Mouse (Mus musculus) embryo, embryonic 11.5 days (tissue): ENCODE measurements around the gene Capn2.

Source experiments
- DNase-seq: peaks from one replicate; pipeline ENCODE4 v3.0.0-alpha.2; 2012; ENCODE audit warnings: low read depth, low spot score

Gene Capn2

DNA sequence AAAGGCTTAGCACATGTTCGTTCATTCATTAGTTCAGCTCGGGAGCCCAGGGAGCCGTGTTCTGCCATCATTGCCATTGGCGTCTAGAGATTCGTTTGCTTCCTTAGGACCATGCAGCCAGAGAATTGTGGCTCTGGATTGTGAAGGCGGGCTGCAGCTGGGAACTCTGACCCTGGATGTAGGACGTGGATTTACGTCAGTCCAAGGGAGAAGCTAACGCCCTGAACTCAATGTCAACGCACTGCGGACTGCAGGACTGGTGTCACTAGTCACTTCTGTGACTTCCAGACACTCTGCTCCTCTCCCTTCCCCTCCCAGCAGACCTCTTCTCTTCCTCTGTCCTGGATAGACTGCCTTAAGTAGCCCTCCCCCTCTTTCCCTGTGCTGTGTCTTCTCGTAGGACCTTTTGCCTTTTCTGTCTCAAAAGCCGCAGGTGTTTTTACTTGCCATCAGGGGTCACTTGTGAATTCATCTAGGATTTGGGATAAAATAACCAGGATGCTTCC is 9.9 kb upstream of the Capn2 start:
- no peak for DNase-seq

DNA sequence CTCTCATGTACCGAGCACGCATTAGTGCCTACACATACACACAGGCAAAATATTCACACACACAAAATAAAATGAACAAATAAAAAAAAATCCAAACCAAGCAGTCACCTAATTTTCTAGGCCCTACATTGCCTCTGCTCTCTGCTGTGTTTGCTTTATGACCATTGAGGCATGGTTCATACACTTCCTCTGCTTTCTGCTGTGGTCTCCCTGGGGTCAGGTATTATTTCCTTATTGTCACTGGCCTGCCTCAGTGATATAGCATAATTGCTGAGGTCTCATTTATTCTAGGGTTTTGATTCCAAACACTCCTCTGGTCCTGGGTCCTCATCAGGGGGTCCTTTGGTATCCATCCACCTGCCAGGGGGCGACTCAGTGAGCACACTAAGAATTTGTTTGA is 8.2 kb upstream of the Capn2 start:
- no peak for DNase-seq

DNA sequence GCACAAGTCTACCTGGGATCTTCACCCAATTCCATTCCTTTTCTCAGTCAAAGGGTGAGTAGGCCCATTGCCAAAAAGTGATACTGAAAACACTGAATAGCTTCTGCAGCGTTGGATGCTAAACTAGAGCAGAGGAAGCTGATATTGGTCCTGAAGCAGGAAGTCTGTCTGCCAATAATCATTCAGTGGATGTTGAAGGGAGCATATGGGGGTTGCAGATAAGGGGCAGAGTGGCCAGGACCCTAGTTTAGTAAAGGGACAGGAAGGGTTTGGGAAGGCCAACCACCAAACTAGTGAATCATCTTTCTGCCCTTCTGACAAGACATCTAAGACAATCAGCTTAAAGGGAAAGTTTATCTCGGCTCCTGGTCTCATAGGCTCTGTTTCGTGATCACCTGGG is 6.3 kb upstream of the Capn2 start:
- no peak for DNase-seq

DNA sequence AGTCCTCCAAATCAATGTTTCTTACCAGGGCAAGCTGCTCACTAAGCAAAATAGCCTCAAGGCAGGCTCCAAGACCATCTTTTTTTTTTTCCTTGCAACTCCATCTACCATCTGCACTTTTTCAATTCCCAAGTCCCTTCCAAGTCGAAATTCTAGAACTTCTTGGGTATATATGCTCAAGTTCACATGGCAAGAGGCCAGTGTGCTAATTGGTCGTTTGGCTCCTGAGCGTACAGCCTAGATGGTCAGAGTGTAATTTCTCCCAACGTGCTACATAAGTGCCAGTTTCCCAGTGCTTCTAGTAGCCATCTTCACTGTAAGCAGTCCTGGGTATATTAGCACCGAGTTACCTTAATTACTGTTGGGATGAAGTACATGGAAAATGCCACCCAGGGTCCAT is 5.6 kb upstream of the Capn2 start:
- DNase-seq = no peak

DNA sequence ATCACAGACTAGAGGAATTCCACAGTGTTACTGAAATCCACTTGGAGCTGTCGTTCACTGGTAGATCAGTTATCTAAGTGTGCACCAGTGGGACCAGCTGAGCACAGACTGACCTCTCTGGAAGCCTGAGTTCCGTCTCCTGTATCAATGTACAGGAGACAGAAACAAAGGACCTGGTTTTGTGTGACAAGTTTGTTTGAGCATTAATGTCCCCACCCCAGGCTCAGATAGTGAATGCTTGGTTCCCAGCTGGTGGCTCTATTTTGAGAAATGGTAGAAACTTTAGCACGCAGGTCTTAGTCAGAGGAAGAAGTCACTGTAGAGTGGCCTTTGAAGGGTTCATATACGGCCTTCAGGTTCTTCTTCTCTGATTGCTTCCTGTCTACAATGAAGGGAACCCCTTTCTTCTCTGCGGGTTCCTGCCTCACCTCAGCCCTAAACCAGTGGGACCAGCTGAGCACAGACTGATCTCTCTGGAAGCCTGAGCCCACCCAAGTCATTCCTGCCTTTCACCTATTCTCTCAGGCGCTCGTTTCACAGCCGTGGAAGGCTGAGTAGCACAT is 3.6 kb upstream of the Capn2 start:
- no peak for DNase-seq

DNA sequence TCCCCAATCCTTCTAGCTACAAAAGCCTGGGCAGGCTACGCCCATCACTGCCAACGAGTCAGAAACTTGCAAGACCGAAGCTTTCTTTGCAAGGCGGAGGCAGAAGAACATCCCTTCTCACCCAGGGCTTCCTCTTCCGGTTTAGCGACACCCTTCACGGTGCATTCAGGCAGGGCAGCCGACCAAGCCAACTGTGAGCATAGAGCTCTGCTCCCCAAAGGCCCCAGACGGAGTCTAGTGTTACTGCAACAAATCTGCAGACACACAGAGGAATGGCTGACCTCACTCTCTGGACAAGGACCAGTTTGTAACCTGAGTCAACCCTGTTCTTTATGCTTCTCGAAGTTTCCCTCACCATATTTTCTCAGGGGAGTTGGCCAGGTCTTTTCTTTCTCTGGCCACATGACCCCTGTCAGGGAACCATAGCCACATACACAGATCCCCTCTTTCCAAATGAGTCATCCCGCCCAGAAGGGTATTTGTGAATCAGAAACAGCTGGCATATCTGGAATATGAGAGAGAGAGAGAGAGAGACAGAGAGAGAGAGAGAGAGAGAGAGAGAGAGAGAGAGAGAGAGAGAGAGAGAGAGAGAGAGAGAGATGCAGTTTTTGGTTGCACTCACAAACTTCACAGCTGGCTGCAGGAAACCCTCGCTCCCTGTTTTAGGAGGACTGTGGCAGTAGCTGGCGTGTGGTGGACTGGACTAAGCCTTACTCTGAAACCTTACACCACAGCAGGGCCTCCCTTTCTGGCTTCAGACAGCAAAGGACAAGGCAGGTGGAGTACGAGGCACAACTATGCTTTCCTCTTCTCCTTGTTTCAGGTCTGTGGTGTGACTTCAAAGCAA is 2.9 kb upstream of the Capn2 start:
- no peak for DNase-seq

DNA sequence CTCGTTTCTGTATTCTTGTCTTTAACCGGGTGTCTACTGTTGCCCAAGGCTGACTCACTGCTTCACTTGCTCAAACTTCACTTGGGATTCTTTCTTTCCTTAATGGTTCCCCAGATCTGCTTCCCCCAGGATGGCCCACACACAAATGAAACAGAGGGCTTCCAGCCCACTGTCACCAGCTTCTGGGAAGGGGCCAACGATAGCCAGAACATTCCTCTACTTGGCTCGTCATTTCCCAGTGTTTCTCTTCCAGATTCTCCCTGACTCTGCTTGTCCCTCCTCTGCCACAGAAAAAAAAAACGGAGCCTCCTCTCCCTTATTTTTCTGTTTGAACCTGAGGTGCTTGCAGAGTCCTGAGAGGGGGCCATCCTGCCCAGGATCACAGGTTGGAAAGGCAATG is 1.9 kb upstream of the Capn2 start:
- no peak for DNase-seq

DNA sequence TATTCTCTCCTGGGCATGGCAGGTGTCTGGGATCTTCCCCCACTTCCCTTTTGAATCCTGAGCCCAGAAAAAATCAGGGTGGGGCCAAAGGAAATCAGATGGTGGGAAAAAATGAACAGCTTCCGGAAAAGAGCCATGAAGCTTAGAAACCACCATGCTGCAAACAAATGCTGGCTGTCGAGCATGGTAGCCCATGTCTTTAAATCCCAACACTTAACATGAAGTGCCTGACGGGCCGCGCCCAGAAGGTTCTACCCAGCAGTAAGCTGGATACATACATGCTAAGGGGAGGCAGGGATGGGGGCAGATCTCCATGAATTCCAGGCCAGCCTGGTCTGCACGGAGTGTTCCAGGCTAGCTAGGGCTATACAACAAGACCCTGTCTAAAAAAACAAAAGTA is 1.4 kb upstream of the Capn2 start:
- DNase-seq = no peak

DNA sequence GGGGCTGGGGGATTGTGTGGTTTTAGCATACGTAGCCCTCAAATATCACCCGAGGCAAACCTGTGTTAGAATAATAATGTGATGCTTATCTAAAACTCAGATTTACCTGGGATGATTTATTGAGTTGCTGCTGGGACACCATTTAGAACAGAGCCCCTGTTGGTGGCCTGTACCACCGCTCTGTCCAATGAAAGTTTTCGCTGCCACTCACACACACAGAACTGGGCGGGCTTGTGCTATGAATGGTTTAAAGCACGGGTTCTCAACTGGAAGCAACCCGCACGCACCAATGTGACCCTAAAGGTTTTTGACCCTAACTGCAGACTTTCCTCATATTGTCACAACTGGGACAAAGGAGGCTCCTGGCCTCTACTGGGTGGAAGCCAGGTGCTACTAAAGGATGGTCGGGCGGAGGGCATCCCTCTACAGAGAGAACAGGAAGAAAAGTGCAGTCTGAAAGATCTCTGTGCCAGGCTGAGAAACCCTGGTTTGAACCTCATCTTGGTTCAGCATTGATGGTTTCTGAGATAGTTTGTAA is 804 bp upstream of the Capn2 start:
- DNase-seq = no peak

DNA sequence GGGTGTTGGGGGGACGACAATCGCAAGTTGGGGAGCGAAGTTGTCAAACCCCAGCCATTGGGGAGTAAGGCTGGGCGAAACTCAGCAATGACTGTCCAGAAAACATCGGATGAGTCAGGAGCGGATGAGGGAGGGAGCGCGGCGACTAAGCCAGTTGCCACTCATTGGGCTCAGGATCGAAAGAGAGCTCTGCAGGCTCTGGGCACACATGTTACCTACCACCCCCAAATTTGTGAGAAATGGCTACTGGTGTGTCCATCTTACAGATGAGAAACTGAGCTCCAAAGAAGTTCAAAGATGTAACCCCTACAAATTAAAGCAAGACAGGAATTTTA is 236 bp upstream of the Capn2 start:
- DNase-seq = no peak

DNA sequence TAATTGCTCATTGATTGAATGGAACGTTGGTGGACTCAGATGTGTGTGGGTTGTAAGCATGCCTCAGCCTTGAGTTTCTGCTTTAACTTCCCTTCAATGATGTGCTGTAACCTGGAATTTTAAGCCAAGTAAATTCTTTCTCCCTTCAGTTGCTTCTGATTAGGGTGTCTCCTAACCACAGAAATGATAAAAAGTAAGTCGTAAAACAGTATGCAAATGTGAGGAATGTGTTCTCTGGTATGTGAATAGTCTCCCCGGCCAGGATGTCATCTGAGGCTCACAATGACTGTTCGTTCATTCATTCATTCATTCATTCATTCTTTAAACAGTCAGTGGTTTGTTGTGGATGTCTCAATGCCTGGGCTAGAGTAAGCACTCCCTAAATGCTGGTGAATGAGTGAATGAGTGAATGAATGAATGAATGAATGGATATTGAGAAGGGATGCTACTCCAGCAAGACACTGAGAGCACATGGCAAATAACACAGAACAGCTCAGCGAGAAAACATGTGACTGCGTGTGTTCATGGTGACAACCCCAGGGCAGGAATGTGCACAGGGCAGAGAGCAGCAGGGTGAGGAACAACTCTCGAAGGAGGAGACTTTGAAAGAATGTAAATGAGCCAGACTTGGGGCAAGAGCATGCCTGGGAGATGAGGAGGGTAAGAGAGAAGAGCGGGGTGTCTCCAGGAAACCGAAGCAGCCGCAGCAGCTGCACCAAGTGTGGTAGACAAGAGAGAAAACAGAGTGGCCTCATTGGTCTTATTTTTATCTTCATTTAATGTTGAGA is 2.4 kb downstream of the Capn2 start:
- no peak for DNase-seq

DNA sequence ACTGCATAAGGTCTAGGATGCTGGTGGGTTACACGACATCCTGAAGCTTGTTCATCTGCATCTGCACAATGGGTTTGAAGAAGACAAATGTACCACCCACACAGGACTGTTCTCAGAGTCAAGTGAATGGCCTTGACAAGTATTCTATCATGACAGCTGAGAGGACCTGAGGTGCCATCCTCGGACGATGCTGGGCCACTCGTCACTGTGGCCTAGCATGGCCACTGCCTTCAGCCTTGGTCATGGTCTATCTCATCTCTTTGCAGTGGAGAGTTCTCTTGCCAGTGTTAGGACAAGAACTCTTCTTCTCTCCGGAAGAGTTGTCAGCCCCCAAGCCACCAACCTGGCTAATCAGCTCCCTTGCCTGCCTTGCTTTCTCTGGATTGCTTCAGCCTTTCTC is 3.7 kb downstream of the Capn2 start:
- DNase-seq = no peak

DNA sequence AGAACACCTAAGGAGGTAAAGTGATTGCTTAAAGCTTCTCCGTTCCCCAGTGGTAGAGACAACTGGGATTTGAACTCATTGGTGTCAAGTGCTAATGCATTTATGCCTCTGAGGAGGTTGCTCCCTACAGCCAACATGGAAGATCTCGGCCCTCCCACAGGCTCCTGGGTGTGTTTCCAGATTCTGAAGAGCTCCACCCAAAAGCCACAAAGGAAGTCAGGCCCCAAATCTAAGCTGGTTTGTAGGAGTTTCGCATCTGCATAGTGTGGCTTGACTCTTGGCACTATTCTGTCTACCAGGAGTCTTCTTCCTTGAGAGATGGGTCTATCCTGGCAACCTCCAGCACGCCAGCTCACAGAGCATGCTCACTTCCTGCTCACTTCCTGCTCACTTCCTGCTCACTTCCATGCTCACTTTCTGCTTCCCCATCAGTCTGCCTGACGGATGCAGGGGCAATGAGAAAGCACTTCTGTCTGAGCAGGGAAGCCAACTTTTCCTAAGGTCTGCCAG is 4.5 kb downstream of the Capn2 start:
- DNase-seq = no peak

DNA sequence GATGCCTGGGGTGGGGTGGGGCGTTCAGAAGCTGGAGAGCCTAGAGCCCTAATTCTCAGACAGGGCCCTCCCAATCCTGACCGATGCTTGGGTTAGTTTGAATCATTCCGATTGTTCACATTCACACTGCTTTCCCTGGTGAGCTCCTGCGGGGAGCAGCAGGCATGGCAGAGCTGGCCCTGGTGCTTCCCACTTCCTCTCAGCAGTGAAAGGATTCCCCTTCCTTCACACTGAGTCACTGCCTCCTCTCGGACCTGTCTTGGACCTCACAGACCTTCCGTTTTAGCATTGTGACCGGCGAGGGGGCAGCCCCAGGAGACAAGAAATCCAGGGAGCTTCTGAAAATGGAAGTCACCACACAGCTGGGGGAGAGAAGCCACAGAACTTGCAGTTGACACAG is 5.6 kb downstream of the Capn2 start:
- no peak for DNase-seq

DNA sequence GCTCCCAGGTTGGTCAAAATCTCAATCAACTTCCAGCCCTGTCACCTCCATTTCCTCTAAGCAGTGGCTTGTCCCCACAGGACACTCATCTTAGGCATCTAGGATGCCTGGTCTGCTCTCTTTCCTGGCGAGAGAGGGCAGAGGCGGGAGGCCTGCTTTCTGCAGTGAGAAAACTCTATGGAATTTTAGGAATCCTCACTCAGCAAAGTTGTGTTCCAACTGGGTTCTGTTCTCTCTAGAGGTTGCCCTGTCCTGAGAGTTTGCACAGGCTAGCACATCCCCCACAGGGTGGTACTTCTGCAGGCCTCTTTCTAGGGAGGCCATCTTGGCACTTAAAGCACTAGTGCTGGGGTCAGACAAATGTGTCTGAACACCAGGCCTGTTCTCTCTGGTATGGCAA is 6.3 kb downstream of the Capn2 start:
- no peak for DNase-seq

DNA sequence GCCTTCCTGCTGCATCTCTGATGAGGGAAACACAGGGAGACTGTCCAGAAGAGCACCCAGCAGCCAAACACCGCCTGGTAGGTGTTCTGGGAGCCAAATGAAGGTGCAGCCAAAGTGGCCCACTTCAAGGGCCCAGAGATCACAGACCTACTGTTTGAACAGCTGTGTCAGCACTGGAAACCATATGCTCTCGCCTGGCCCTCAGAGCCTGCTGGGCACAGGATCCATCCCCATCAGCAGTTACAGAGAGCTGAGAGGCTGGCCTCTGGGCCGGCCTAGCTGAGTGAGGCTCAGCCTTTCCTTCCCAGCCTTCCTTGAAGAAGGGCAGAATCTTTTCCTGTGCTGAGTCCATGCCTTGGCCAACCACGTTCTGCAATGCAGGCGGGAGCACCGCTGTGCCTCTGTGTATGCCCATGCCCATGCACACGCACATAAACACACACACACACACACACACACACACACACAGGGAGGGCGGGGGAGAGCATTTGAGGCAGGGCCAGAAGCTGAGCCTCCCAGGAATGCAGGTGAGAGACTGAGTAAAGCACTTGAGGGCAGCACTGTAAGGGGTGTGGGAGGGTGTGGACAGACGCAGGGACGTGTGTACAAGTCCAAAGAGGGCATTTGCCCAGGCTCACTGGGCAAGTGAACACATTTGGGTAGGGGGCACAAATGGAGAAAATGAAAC is 8.2 kb downstream of the Capn2 start:
- DNase-seq = no peak

DNA sequence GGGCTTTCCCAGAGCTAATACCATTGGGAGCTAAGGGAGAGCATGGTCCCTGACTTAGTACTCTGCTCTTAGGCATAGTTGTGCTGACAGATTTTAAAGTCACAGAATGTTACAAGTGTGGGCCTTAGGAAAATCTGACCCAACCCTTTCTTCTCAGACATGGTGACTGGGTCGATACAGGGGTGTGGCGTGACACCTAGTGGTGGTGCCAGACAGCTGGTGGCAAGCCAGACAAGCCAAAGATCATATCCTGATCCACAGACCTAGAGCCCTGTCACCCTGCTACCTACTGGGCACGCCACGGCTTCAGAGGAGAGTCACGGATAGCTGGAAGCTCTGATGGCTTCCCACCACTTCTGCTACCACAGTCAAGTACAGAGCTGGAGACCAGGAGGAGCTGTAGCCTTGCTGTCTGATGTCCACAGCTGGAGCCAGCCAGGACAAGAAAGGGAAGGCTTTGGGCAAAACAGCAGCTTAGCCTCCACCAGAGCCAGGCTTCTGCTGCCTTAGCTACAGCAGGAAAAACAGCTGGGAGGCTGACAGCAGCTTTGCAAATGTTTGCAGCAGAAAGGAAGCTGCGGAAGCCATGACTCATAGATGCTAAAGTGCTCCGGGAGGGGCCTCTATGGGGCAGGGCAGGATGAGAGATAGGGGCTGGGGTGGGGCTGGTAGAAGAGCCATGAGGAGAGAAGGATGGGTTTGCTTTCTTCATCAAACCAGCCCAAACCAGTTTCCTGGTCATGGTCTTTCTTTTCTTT is 11.0 kb downstream of the Capn2 start:
- no peak for DNase-seq

DNA sequence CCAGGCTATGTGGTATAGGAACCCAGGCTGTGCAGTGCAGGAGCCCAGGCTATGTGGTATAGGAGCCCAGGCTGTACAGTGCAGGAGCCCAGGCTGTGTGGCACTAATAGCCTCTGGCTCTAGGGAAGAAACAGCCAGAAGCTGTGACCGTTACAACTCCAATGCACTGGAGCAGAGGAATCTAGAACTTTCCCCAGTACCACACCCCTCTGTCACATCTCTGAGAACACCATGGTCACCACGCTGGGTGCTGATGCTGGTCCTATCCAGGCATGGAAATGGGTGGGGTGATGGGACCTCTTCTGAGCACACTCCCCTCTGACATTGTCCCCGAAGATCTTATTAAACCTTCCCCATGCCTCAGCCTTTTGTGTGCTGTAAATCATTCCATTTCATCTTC is 12.1 kb downstream of the Capn2 start:
- no peak for DNase-seq

DNA sequence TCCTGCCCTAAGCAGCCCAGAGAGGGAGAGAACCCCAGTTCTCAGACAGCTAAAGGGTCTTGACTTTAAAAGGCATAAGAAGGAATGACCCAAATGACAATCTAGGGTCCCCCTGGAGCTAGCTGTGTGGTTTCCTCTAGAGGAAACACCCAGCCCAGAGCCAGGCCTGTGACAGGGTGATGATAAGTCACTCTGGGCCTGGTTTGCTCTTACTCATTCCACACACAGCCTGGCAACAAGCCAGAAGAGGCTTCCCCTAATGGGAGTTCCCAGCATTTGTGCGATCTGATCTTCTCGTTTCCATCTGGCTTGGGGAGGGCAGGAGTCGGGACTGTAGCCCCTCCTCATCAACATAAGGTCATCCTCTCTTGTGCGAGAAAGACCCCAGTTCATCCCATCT is 13.2 kb downstream of the Capn2 start:
- DNase-seq = no peak

DNA sequence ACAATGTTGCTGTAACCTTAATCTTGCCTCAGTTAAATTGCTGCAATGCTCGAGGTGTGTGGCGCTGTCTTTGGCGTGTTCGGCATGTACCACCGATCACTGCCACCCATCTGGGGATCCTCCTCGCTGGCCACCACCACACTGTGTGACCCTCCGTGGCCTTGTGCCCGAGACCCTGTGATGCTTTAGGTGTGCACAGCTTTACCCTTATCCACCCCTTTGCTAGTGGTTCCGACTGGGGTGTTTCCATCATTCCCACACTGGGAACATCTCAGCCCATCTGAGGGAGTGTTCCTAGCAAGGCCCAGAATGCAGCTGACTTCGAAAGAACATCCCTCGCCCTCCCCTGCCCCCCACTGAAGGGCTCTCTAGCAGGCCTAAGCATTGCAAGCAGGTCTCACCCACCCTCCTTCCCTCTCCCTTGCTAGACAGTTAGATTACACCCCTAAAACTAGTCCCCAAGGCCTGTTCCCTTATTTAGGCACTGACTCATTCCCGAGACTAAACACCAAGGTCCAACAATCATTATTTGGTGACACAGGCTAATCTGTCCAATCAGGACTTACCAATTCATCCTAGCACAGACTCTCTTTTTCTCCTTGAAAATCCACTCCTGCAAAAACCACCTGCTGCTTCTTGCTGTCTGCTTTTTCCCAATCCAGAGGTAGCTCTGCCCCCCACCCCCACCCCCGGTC is 14.1 kb downstream of the Capn2 start:
- DNase-seq = no peak
